Mouse (Mus musculus) embryonic facial prominence, embryonic 12.5 days (tissue): ENCODE measurements around the gene Galntl6. TPM values are rescaled to one million over a fixed set of nuclear protein-coding genes. Genes with fewer than 3 reads are reported as not detected.
A peak's percentile ranks its signal among the peaks of the same experiment; 100 is the strongest.

Experiments used
- ATAC-seq: fragments of 200-750 bp; cut with Nextera tagmentation; 2 replicates; pipeline ENCODE4 v1.8.0; 2017; ENCODE audit not compliant: insufficient number of reproducible peaks, insufficient read depth, low FRiP score, low TSS enrichment
- H3K27ac ChIP-seq: fragments of 300-500 bp; sonication (generic); 2 replicates; pipeline ENCODE4 v1.5.1; 2016; ENCODE audit warnings: mild to moderate bottlenecking
- H3K27me3 ChIP-seq: fragments of 300-500 bp; sonication (generic); 2 replicates; pipeline ENCODE4 v1.6.1; 2016; ENCODE audit warnings: mild to moderate bottlenecking, moderate library complexity
- H3K36me3 ChIP-seq: fragments of 300-500 bp; sonication (generic); 2 replicates; pipeline ENCODE4 v1.6.1; 2016; ENCODE audit warnings: mild to moderate bottlenecking
- H3K4me1 ChIP-seq: fragments of 300-500 bp; sonication (generic); 2 replicates; pipeline ENCODE4 v1.6.1; 2016
- H3K4me2 ChIP-seq: fragments of 300-500 bp; sonication (generic); replicated peaks from 2 replicates; pipeline ENCODE4 v1.6.1; 2016; ENCODE audit warnings: mild to moderate bottlenecking, moderate library complexity
- H3K4me3 ChIP-seq: fragments of 300-500 bp; sonication (generic); 2 replicates; pipeline ENCODE4 v1.5.1; 2016; ENCODE audit warnings: mild to moderate bottlenecking
- H3K9ac ChIP-seq: fragments of 300-500 bp; sonication (generic); 2 replicates; pipeline ENCODE4 v1.6.1; 2016; ENCODE audit warnings: mild to moderate bottlenecking, moderate library complexity
- H3K9me3 ChIP-seq: fragments of 300-500 bp; sonication (generic); 2 replicates; pipeline ENCODE4 v1.6.1; 2016; ENCODE audit warnings: mild to moderate bottlenecking, moderate library complexity
- WGBS: fragments of 180-500 bp; shearing (Covaris S2); methylation state at CpG from one replicate; pipeline ENCODE4 v1.1.7; 2016; 5-methylcytosine and 5-hydroxymethylcytosine counted together
- polyA plus RNA-seq: library from polyadenylated mRNA; unstranded; fragments of >200 nt; fragmentation: Nextera tagmentation; extraction: Ambion mirVana; gene quantifications from 2 replicates; pipeline ENCODE4 v1.2.1, GENCODE M21; 2016

Galntl6 gene
- polyA plus RNA-seq, 1 experiment from 2014 or later = 2.0 TPM

DNA sequence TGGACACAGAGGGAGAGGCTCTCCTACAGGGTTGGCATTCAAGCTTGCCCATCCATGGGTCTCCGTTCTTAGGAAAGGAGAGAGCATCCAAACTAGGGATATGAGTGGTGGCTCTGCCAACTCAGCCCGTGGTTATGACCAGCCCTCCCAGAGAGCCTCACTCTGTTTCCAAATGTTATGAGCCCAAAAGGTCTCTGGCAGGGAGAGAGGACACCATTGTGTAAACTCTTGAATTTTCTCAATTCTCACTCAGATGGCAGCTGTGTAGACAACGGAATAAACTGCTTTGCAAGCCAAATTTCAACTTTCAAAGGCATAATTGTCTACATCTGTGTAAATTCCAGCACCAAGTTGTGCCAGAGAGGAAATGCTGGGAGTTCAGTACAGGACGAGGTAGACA, 1105.4 kb downstream of the Galntl6 start:
- Histone ChIP-seq H3K36me3 (no peaks in the 10 kb centered on the region), H3K4me1 (no peaks in the 10 kb centered on the region), H3K27ac (no peak overlapping the region), H3K27me3 (no peaks in the 10 kb centered on the region), H3K9ac (no peak overlapping the region), H3K4me2 (no peak overlapping the region), H3K4me3 (no peak overlapping the region), H3K9me3 (no peaks in the 10 kb centered on the region)
- ATAC-seq = no peak
- 58% methylated on average over 4 of the region's 4 CpGs for WGBS

GRCm38 (mm10) chr8:57805094-57805493, 1107.3 kb downstream of the Galntl6 start:
- Histone ChIP-seq H3K27me3 (no peaks in the 10 kb centered on the region), H3K36me3 (no peaks in the 10 kb centered on the region), H3K9me3 (no peaks in the 10 kb centered on the region), H3K4me3 (no peak overlapping the region), H3K4me1 (no peaks in the 10 kb centered on the region), H3K27ac (no peak overlapping the region), H3K4me2 (no peak overlapping the region), H3K9ac (no peak overlapping the region)
- no peak for ATAC-seq
- 70% methylated on average over 4 of the region's 4 CpGs for WGBS

DNA sequence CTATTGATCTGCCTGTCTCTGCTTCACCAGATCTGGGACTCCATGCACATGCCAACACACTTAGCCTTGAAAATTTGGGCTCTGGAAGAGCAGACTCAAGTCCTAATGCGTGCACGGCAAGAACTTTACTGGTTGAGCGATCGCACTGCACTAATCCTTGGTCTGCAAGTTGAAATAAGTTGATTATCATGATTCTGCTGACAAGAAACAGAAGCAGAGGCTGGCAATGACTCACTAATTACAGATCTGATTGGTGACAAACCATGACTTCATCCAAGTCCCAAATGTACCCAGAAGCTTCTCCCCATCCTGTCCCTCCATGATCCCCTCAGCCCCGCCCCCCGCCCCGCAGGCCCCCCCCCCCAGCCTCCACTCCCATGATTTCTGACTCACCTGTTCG, 1108.6 kb downstream of the Galntl6 start:
- 77% methylated on average over 6 of the region's 8 CpGs for WGBS
- 0 out of 2 replicates have a peak, but pooled peaks cover 3% of the 10 kb centered on the region for H3K4me1 ChIP-seq
- no peaks in the 10 kb centered on the region for H3K9me3 ChIP-seq
- H3K4me3 ChIP-seq = no peak overlapping the region
- H3K36me3 ChIP-seq = no peaks in the 10 kb centered on the region
- H3K27ac ChIP-seq = no peak overlapping the region
- no peaks in the 10 kb centered on the region for H3K27me3 ChIP-seq
- H3K9ac ChIP-seq = no peak overlapping the region
- no peak for ATAC-seq
- H3K4me2 ChIP-seq = no peak overlapping the region

DNA sequence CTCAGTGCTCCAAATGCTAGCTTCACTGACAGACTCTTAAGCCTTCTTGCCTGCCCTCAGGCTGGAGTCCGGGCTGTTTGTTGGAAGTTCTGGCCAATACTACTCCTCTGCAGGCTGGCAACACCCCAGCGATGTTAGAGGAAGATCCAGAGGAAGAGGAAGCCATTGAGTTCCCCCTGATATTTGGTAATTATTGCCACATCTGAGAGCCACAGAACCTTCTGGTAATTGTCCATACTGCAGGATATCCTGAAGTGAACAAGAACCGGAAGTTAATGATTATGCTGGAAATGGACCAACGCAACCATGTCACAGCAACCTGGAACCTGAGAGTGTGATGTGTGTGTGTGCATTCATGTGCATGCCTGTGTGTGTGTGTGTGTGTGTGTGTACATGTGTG, 1111.2 kb downstream of the Galntl6 start:
- 0 out of 2 replicates have a peak, but pooled peaks cover 3% of the 10 kb centered on the region for H3K4me1 ChIP-seq
- ATAC-seq = no peak
- H3K9me3 ChIP-seq = no peaks in the 10 kb centered on the region
- H3K27ac ChIP-seq = no peak overlapping the region
- no peaks in the 10 kb centered on the region for H3K27me3 ChIP-seq
- no peaks in the 10 kb centered on the region for H3K36me3 ChIP-seq
- H3K4me3 ChIP-seq = no peak overlapping the region
- H3K9ac ChIP-seq = no peak overlapping the region
- 65% methylated on average over 4 of the region's 4 CpGs for WGBS
- no peak overlapping the region for H3K4me2 ChIP-seq

DNA sequence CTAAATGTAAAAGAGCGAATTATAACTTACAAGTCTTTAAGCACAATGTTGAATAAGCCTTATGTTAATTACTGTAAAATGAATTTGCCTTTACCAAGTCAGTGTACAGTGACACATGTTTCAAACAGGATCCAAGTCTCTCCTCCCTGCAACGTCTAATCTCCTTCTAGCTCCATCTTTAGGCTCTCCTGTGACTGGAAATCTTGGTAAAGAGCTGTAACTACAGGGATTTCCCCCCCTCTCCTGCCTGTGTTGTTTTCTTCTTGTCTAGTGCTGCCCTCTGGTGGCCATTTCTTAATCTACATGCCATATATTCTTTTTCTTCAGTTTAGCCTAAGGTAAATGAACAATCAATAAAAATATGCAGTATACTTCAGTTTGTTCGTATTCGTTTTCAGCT, 1112.1 kb downstream of the Galntl6 start:
- peak overlapping the region; percentile 23 for H3K4me3 ChIP-seq
- H3K9me3 ChIP-seq = no peaks in the 10 kb centered on the region
- no peaks in the 10 kb centered on the region for H3K27me3 ChIP-seq
- no peak for ATAC-seq
- 23% methylated on average over 4 of the region's 4 CpGs for WGBS
- no peaks in the 10 kb centered on the region for H3K36me3 ChIP-seq
- 0 out of 2 replicates have a peak overlapping the region, but pooled peaks have one; percentile 58 for H3K27ac ChIP-seq
- H3K4me2 ChIP-seq = peak overlapping the region; percentile 56
- 0 out of 2 replicates have a peak, but pooled peaks cover 3% of the 10 kb centered on the region for H3K4me1 ChIP-seq
- no peak overlapping the region for H3K9ac ChIP-seq

DNA sequence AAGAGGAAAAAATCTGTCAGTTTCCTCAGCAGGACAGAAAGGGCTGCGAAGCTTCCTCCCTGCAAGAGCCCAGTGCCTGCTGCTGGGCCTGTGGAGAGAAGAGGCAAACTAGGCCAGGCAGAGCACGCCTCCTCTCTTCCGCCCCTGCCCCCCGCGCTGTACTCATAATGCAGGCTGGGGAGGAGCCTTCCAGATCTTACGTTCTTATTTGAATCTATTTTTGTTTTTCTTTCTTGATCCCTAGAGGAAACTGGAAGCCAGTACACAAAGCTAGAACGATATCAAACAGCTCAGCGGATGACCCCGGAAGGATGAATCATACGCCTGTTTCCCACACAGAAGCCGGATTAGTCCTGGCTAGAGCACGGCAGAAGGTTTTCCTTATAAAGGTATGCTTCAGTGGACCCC, 1112.6 kb downstream of the Galntl6 start:
- H3K4me2 ChIP-seq = peak overlapping the region; percentile 56
- H3K9me3 ChIP-seq = no peaks in the 10 kb centered on the region
- peak overlapping the region; percentile 58; the same call in 1 of the 2 replicates for H3K27ac ChIP-seq
- 0 out of 2 replicates have a peak overlapping the region, but pooled peaks have one; percentile 22 for H3K9ac ChIP-seq
- 0 out of 2 replicates have a peak, but pooled peaks cover 3% of the 10 kb centered on the region for H3K4me1 ChIP-seq
- ATAC-seq = 0 out of 2 replicates have a peak, but pooled peaks have one; percentile 74
- no peaks in the 10 kb centered on the region for H3K27me3 ChIP-seq
- H3K4me3 ChIP-seq = peak overlapping the region; percentile 23
- H3K36me3 ChIP-seq = no peaks in the 10 kb centered on the region
- WGBS = 5% methylated on average over 12 of the region's 12 CpGs

- Histone ChIP-seq H3K4me2 (no peak overlapping the region), H3K9ac (no peak overlapping the region), H3K4me1 (no peaks in the 10 kb centered on the region), H3K27ac (no peak overlapping the region), H3K36me3 (no peaks in the 10 kb centered on the region), H3K4me3 (no peak overlapping the region), H3K27me3 (no peaks in the 10 kb centered on the region), H3K9me3 (no peaks in the 10 kb centered on the region)
- no peak for ATAC-seq
- 19% methylated on average over 4 of the region's 4 CpGs for WGBS
Measured at GRCm38 (mm10) chr8:57793455-57793854, 1119.0 kb downstream of the Galntl6 start.

DNA sequence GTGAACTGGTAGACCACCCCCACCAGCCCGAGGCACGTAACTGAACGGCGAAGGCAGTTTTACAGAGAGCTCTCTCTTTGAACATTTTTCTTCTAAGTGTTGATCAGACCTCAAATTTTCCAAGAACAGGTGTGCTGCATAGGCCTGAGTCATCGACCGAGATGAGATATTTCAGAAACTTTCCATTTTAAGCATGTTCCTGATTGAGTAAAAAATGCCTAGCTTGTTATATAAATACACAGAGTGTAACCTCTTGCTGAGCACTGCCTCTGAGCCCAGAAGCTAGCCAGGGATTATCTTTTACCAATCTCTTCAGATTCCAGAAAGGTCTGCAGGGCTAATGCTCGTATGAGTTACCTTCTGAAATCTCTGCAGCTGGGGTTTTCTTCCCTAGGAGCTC, 1120.2 kb downstream of the Galntl6 start:
- no peaks in the 10 kb centered on the region for H3K4me1 ChIP-seq
- H3K27me3 ChIP-seq = no peaks in the 10 kb centered on the region
- WGBS = 76% methylated on average over 7 of the region's 7 CpGs
- H3K4me3 ChIP-seq = no peak overlapping the region
- H3K9ac ChIP-seq = no peak overlapping the region
- H3K36me3 ChIP-seq = no peaks in the 10 kb centered on the region
- H3K27ac ChIP-seq = no peak overlapping the region
- ATAC-seq = no peak
- no peaks in the 10 kb centered on the region for H3K9me3 ChIP-seq
- H3K4me2 ChIP-seq = no peak overlapping the region

DNA sequence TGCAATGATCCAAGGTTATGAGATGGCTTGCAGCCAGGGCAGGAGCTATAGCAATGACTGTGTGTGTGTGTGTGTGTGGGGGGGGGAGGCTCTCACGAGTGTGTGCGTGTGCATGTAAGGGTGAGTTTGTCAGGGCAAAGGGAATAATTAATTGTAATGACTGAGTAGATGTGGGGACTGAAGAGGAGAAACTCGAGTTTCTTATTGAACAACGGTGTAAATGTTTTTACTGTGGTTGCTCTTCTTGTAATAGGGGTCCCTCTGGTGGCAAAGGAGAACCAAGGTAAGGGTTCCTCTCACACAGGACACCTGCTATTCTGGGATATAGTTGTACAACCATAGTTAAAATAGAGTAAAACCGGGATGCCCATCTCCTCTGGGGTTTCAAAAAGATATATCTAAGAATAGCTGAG, 1121.1 kb downstream of the Galntl6 start:
- H3K4me1 ChIP-seq = no peaks in the 10 kb centered on the region
- H3K27ac ChIP-seq = no peak overlapping the region
- no peak overlapping the region for H3K4me2 ChIP-seq
- H3K9me3 ChIP-seq = no peaks in the 10 kb centered on the region
- no peaks in the 10 kb centered on the region for H3K27me3 ChIP-seq
- H3K36me3 ChIP-seq = no peaks in the 10 kb centered on the region
- H3K9ac ChIP-seq = no peak overlapping the region
- 36% methylated on average over 5 of the region's 5 CpGs for WGBS
- no peak overlapping the region for H3K4me3 ChIP-seq
- ATAC-seq = no peak

GRCm38 (mm10) chr8:57779551-57779950, 1132.9 kb downstream of the Galntl6 start:
- no peak overlapping the region for H3K4me3 ChIP-seq
- H3K9ac ChIP-seq = no peak overlapping the region
- no peaks in the 10 kb centered on the region for H3K27me3 ChIP-seq
- no peaks in the 10 kb centered on the region for H3K9me3 ChIP-seq
- H3K4me1 ChIP-seq = no peaks in the 10 kb centered on the region
- H3K4me2 ChIP-seq = no peak overlapping the region
- no peak for ATAC-seq
- H3K36me3 ChIP-seq = no peaks in the 10 kb centered on the region
- no peak overlapping the region for H3K27ac ChIP-seq
- WGBS = 85% methylated on average over 7 of the region's 7 CpGs

DNA sequence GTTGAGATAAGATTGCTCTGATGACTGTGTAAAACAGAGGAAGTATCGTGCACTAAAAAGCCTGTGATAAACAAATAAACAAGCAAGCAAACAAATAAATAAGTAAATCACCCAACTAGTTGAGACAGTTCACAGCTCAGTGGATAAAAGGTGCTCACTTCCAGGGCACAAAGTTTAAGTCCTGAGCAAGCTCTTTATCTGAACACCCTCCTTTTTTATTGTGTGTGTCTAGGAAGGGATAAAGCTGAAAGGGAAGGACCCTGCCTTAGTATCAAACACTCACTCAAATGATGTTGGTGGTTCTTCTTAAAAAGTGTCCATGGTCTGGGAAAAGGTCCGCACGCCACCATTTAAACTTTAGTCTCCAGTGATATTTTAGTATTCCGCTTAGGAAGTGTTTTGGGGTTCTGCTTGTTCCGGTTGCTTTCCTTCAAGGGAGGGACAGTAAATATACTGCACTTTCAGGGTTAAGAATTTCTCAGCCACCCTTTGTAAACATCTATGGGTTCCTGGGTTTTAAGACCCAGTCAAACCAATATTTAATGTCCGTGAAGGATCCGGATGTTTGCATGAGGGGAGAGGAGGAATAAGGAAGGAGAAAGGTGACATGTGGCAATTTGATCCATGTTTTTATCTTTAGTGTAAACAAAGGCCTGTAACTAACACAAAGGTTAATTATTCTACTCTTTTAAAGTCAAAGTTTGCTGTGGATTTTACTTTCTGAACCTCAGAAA, 1134.3 kb downstream of the Galntl6 start:
- H3K27ac ChIP-seq = no peak overlapping the region
- H3K36me3 ChIP-seq = no peaks in the 10 kb centered on the region
- 71% methylated on average over 7 of the region's 7 CpGs for WGBS
- H3K9me3 ChIP-seq = no peaks in the 10 kb centered on the region
- H3K4me1 ChIP-seq = no peaks in the 10 kb centered on the region
- no peaks in the 10 kb centered on the region for H3K27me3 ChIP-seq
- H3K9ac ChIP-seq = no peak overlapping the region
- no peak overlapping the region for H3K4me3 ChIP-seq
- no peak for ATAC-seq
- no peak overlapping the region for H3K4me2 ChIP-seq

DNA sequence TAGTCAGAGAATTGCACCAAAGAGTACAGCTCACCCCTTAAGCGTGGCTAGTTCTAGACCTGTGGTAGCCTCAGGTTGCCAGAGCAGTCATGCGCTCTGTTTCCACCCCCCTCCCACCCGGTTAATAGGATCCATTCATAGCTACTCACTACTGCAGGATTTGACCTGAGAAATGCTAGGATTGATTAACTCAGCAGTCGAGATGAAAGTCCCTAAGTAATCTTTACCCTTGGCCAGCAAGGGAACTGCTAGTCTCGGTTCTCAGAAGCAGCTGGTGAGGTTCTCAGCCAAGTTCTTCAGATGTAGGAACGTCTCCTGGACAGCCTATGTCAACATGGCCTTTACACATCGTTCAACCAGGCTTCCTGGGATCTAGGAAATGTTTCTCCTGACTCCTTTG, 1135.7 kb downstream of the Galntl6 start:
- 29% methylated on average over 7 of the region's 7 CpGs for WGBS
- H3K4me2 ChIP-seq = no peak overlapping the region
- H3K9ac ChIP-seq = no peak overlapping the region
- H3K9me3 ChIP-seq = no peaks in the 10 kb centered on the region
- no peaks in the 10 kb centered on the region for H3K27me3 ChIP-seq
- H3K36me3 ChIP-seq = no peaks in the 10 kb centered on the region
- H3K4me3 ChIP-seq = no peak overlapping the region
- no peaks in the 10 kb centered on the region for H3K4me1 ChIP-seq
- ATAC-seq = no peak
- H3K27ac ChIP-seq = no peak overlapping the region
